Mouse (Mus musculus) stomach, embryonic 16.5 days (tissue): ENCODE measurements around the gene Pacrg. TPM values are rescaled to one million over a fixed set of nuclear protein-coding genes. Genes with fewer than 3 reads are reported as not detected.

Experiments
- ATAC-seq: fragments of 200-750 bp; cut with Nextera tagmentation; 2 replicates; pipeline ENCODE4 v1.8.0; 2017; ENCODE audit warnings: moderate number of reproducible peaks, moderate TSS enrichment; ENCODE audit not compliant: insufficient read depth, low FRiP score
- H3K27ac ChIP-seq: fragments of 300-500 bp; sonication (generic); 2 replicates; pipeline ENCODE4 v1.5.1; 2014; ENCODE audit warnings: low read length
- H3K27me3 ChIP-seq: fragments of 300-500 bp; sonication (generic); 2 replicates; pipeline ENCODE4 v1.6.1; 2014; ENCODE audit warnings: low read length, control low read depth, mixed read lengths; ENCODE audit not compliant: control insufficient read depth, insufficient read depth
- H3K36me3 ChIP-seq: fragments of 300-500 bp; sonication (generic); 2 replicates; pipeline ENCODE4 v1.6.1; 2014; ENCODE audit warnings: low read length; ENCODE audit not compliant: control insufficient read depth, insufficient read depth
- H3K4me1 ChIP-seq: fragments of 300-500 bp; sonication (generic); 2 replicates; pipeline ENCODE4 v1.6.1; 2014; ENCODE audit warnings: low read length, control low read depth, mixed read lengths; ENCODE audit not compliant: control insufficient read depth, insufficient read depth
- H3K4me2 ChIP-seq: fragments of 300-500 bp; sonication (generic); 2 replicates; pipeline ENCODE4 v1.6.1; 2014; ENCODE audit warnings: low read depth, low read length, mixed read lengths
- H3K4me3 ChIP-seq: fragments of 300-500 bp; sonication (generic); replicated peaks from 2 replicates; pipeline ENCODE4 v1.5.1; 2014; ENCODE audit warnings: mild to moderate bottlenecking, low read length
- H3K9ac ChIP-seq: fragments of 300-500 bp; sonication (generic); 2 replicates; pipeline ENCODE4 v1.6.1; 2014; ENCODE audit warnings: low read length
- H3K9me3 ChIP-seq: fragments of 300-500 bp; sonication (generic); replicated peaks from 2 replicates; pipeline ENCODE4 v1.6.1; 2016; ENCODE audit warnings: low read length, control low read depth; ENCODE audit not compliant: control insufficient read depth
- WGBS: fragments of 180-500 bp; shearing (Covaris S2); extraction: QIAGEN DNeasy Blood & Tissue Kit; methylation state at CpG from one replicate; pipeline ENCODE4 v1.1.7; 2014; 5-methylcytosine and 5-hydroxymethylcytosine counted together
- polyA plus RNA-seq: library from polyadenylated mRNA; unstranded; fragments of >200 nt; fragmentation: Nextera tagmentation; extraction: Ambion mirVana; gene quantifications from 2 replicates; pipeline ENCODE4 v1.2.1, GENCODE M21; 2015

Pacrg gene
- polyA plus RNA-seq, 1 experiment from 2014 or later = 1.8 TPM

GRCm38 (mm10) chr17:10398871-10399270 lies 441.2 kb downstream of the Pacrg start:
- no peak for ATAC-seq
- Histone ChIP-seq H3K4me1 (no peaks in the 10 kb centered on the region), H3K27ac (no peak overlapping the region), H3K36me3 (no peaks in the 10 kb centered on the region), H3K4me2 (no peak overlapping the region), H3K27me3 (no peaks in the 10 kb centered on the region), H3K4me3 (no peak overlapping the region), H3K9ac (no peak overlapping the region), H3K9me3 (no peaks in the 10 kb centered on the region)
- WGBS = 78% methylated on average over 5 of the region's 5 CpGs

GRCm38 (mm10) chr17:10397924-10398627 lies 442.0 kb downstream of the Pacrg start:
- Histone ChIP-seq H3K9ac (no peak overlapping the region), H3K27ac (no peak overlapping the region), H3K36me3 (no peaks in the 10 kb centered on the region), H3K4me1 (no peaks in the 10 kb centered on the region), H3K4me3 (no peak overlapping the region), H3K4me2 (no peak overlapping the region), H3K27me3 (no peaks in the 10 kb centered on the region), H3K9me3 (no peaks in the 10 kb centered on the region)
- 78% methylated on average over 10 of the region's 10 CpGs for WGBS
- ATAC-seq = no peak

GRCm38 (mm10) chr17:10397336-10397735 lies 442.8 kb downstream of the Pacrg start:
- Histone ChIP-seq H3K27me3 (no peaks in the 10 kb centered on the region), H3K9ac (no peak overlapping the region), H3K4me3 (no peak overlapping the region), H3K4me1 (no peaks in the 10 kb centered on the region), H3K9me3 (no peaks in the 10 kb centered on the region), H3K27ac (no peak overlapping the region), H3K36me3 (no peaks in the 10 kb centered on the region), H3K4me2 (no peak overlapping the region)
- ATAC-seq = no peak
- 41% methylated on average over 11 of the region's 11 CpGs for WGBS

- WGBS = 83% methylated on average over 6 of the region's 6 CpGs
- no peak for ATAC-seq
- no peak overlapping the region for H3K9ac ChIP-seq
Measured at GRCm38 (mm10) chr17:10396863-10397262, 443.2 kb downstream of the Pacrg start.

GRCm38 (mm10) chr17:10394855-10395254 lies 445.3 kb downstream of the Pacrg start:
- ATAC-seq = no peak
- Histone ChIP-seq H3K9ac (no peak overlapping the region), H3K27ac (no peak overlapping the region), H3K4me1 (no peaks in the 10 kb centered on the region), H3K4me3 (no peak overlapping the region), H3K36me3 (no peaks in the 10 kb centered on the region), H3K27me3 (no peaks in the 10 kb centered on the region), H3K9me3 (no peaks in the 10 kb centered on the region), H3K4me2 (no peak overlapping the region)
- 77% methylated on average over 8 of the region's 8 CpGs for WGBS

More at GRCm38 (mm10) chr17:10396863-10397262, 443.2 kb downstream of the Pacrg start:
- Histone ChIP-seq H3K4me3 (no peak overlapping the region), H3K27ac (no peak overlapping the region), H3K4me2 (no peak overlapping the region), H3K9me3 (no peaks in the 10 kb centered on the region), H3K27me3 (no peaks in the 10 kb centered on the region), H3K4me1 (no peaks in the 10 kb centered on the region), H3K36me3 (no peaks in the 10 kb centered on the region)

GRCm38 (mm10) chr17:10393766-10394165 lies 446.3 kb downstream of the Pacrg start:
- no peaks in the 10 kb centered on the region for H3K9me3 ChIP-seq
- no peak overlapping the region for H3K27ac ChIP-seq
- ATAC-seq = no peak
- no peak overlapping the region for H3K4me2 ChIP-seq
- H3K36me3 ChIP-seq = no peaks in the 10 kb centered on the region
- no peak overlapping the region for H3K4me3 ChIP-seq
- H3K4me1 ChIP-seq = no peaks in the 10 kb centered on the region
- 76% methylated on average over 4 of the region's 4 CpGs for WGBS
- H3K27me3 ChIP-seq = no peaks in the 10 kb centered on the region
- H3K9ac ChIP-seq = no peak overlapping the region

GRCm38 (mm10) chr17:10392342-10393034 lies 447.6 kb downstream of the Pacrg start:
- H3K4me3 ChIP-seq = no peak overlapping the region
- H3K9me3 ChIP-seq = no peaks in the 10 kb centered on the region

GRCm38 (mm10) chr17:10390232-10391172 lies 449.6 kb downstream of the Pacrg start:
- no peaks in the 10 kb centered on the region for H3K9me3 ChIP-seq
- no peaks in the 10 kb centered on the region for H3K4me1 ChIP-seq
- no peaks in the 10 kb centered on the region for H3K36me3 ChIP-seq
- WGBS = 58% methylated on average over 19 of the region's 19 CpGs
- ATAC-seq = peak; percentile 75
- H3K9ac ChIP-seq = no peak overlapping the region
- H3K27me3 ChIP-seq = no peaks in the 10 kb centered on the region
- no peak overlapping the region for H3K4me3 ChIP-seq
- peak overlapping the region; percentile 62 for H3K27ac ChIP-seq
- H3K4me2 ChIP-seq = no peak overlapping the region

More at GRCm38 (mm10) chr17:10392342-10393034, 447.6 kb downstream of the Pacrg start:
- Histone ChIP-seq H3K9ac (no peak overlapping the region), H3K4me2 (no peak overlapping the region), H3K27ac (no peak overlapping the region), H3K36me3 (no peaks in the 10 kb centered on the region), H3K27me3 (no peaks in the 10 kb centered on the region), H3K4me1 (no peaks in the 10 kb centered on the region)
- 75% methylated on average over 14 of the region's 14 CpGs for WGBS
- ATAC-seq = no peak
